In the genomic region with DNA sequence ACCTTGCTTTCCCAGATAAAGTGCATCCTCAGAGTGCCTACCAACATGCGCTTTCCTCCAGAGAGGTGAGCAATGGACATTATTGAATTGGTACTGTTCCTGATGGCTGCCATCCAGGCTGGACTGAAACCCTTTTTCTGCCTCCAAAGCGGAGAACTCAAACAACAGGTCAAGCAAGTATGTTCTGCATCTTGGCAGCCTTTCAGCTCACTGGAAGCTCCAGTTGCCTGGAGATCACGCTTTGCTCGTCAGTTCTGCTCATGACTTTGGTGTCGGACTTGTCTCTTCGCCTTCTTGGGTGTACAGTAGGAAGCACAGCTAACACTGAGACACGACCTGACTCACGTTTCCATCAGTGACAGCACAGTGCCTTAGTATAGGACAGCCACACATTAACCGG, we compare ENCODE assay signal across 18 mouse cellular contexts. TPM values are rescaled to one million over a fixed set of nuclear protein-coding genes. Genes with fewer than 3 reads are reported as not detected.
DNase-seq lines count a peak whose midpoint lies in the region; ATAC-seq lines count a peak whose summit lies in the region.
"Had no signal": no experiment of that assay in that cellular context is flagged by ENCODE, and none has a peak within 500 bp of the region (broad histone marks: within the 10 kb centered on the region; RNA-seq: fewer than 3 reads in every experiment).

No protein-coding gene starts in this region.

- DNase-seq in cerebellum, postnatal 14 days, result peak; percentile 23 to 27
- no peak for DNase-seq in cerebellum, adult 9-10 months
- peak; percentile 12 for DNase-seq in kidney, postnatal 14 days
- DNase-seq in kidney, adult 9 months, result no peak
- peak; percentile 12 for DNase-seq in ovary, adult 18-20 months (ENCODE audit: low spot score)
- DNase-seq in ovary, postnatal 36 days (ENCODE audit: low spot score), result no peak
- peak; percentile 48 for DNase-seq in lung, postnatal 36 days
- DNase-seq: adrenal gland, postnatal 14 days; heart, postnatal 4 days; kidney, adult 8-10 months; kidney, postnatal 4 days; retina, postnatal 1 day; right cerebral cortex, postnatal 25 days; thymus, adult 18-20 months; thymus, postnatal 36 days had no signal

- ATAC-seq in megakaryocyte-erythroid progenitor cell, adult 5-6 weeks (replicated peaks; ENCODE audit: low FRiP score, low TSS enrichment, poor library complexity, severe bottlenecking), result no peak
- ATAC-seq: CD4-positive, CD25-positive, alpha-beta regulatory T cell, adult 4 months; intestine, embryonic 15.5 days had no signal

RNA-seq across cellular contexts. Expression of a gene that starts 49.8 kb away (rescaled TPM):
- 7.2 and 9.5 TPM in 2 replicates for total RNA-seq in megakaryocyte-erythroid progenitor cell, adult 5-6 weeks (2014; fragmentation: Nextera tagmentation)
- 14.4 and 15.5 TPM in 2 replicates for total RNA-seq in megakaryocyte-erythroid progenitor cell, adult 5-6 weeks (2017)

Comparison
In these comparisons a context has a peak if more than half of its experiments do, and no peak if none do; other contexts are left out.
1. DNase-seq: peak in cerebellum, postnatal 14 days (2 of 2), kidney, postnatal 14 days (single experiment), ovary, adult 18-20 months (single experiment) and lung, postnatal 36 days (single experiment); none in cerebellum, adult 9-10 months (single experiment), kidney, adult 9 months (single experiment) and ovary, postnatal 36 days (single experiment).